Mouse (Mus musculus) fibroblast of lung, adult 2 months (primary cell): ENCODE results near the gene Rtp4.

ENCODE experiments used
- DNase-seq: peaks from one replicate; pipeline ENCODE4 v3.0.0-alpha.2; 2011; ENCODE audit warnings: low read depth

Gene Rtp4

GRCm38 (mm10) chr16:23520235-23520871, at the start of gene Rtp4, which contains the start of gene Masp1:
Rtp4 (plus strand) TSS chr16:23520291.
Masp1 (minus strand) TSS chr16:23520815.
- DNase-seq = no peak

GRCm38 (mm10) chr16:23471551-23471950, 48.5 kb upstream of the Rtp4 start:
- DNase-seq = no peak

GRCm38 (mm10) chr16:23472046-23472445, 48.0 kb upstream of the Rtp4 start:
- DNase-seq = no peak

- DNase-seq = no peak
Observed at GRCm38 (mm10) chr16:23475651-23476050, 44.4 kb upstream of the Rtp4 start.

- peak; percentile 74 for DNase-seq
Observed at GRCm38 (mm10) chr16:23476598-23476997, 43.5 kb upstream of the Rtp4 start.

- no peak for DNase-seq
Observed at GRCm38 (mm10) chr16:23479872-23480603, 40.1 kb upstream of the Rtp4 start.

GRCm38 (mm10) chr16:23482218-23482617, 37.9 kb upstream of the Rtp4 start:
- DNase-seq = no peak

- no peak for DNase-seq
Observed at GRCm38 (mm10) chr16:23482846-23483245, 37.2 kb upstream of the Rtp4 start.

GRCm38 (mm10) chr16:23483292-23483691, 36.8 kb upstream of the Rtp4 start:
- no peak for DNase-seq

GRCm38 (mm10) chr16:23492783-23493182, 27.3 kb upstream of the Rtp4 start:
- DNase-seq = no peak

GRCm38 (mm10) chr16:23496245-23496924, 23.7 kb upstream of the Rtp4 start:
- no peak for DNase-seq

GRCm38 (mm10) chr16:23497440-23497839, 22.7 kb upstream of the Rtp4 start:
- DNase-seq = peak; percentile 32

GRCm38 (mm10) chr16:23497881-23498280, 22.2 kb upstream of the Rtp4 start:
- DNase-seq = no peak

- no peak for DNase-seq
Observed at GRCm38 (mm10) chr16:23498691-23499131, 21.4 kb upstream of the Rtp4 start.

GRCm38 (mm10) chr16:23500558-23500957, 19.5 kb upstream of the Rtp4 start:
- DNase-seq = no peak

GRCm38 (mm10) chr16:23501288-23501687, 18.8 kb upstream of the Rtp4 start:
- no peak for DNase-seq

- DNase-seq = no peak
Observed at GRCm38 (mm10) chr16:23502478-23502877, 17.6 kb upstream of the Rtp4 start.

- no peak for DNase-seq
Observed at GRCm38 (mm10) chr16:23503351-23503750, 16.7 kb upstream of the Rtp4 start.

- DNase-seq = no peak
Observed at GRCm38 (mm10) chr16:23504320-23504744, 15.8 kb upstream of the Rtp4 start.

- DNase-seq = no peak
Observed at GRCm38 (mm10) chr16:23505904-23506687, 14.0 kb upstream of the Rtp4 start.

GRCm38 (mm10) chr16:23511166-23511935, 8.7 kb upstream of the Rtp4 start:
- DNase-seq = no peak
